Mouse (Mus musculus) heart, postnatal 25 days (tissue): Measurements from ENCODE around the gene Ccdc188. TPM values are rescaled to one million over a fixed set of nuclear protein-coding genes. Genes with fewer than 3 reads are reported as not detected.

Experiments used
- DNase-seq: peaks from one replicate; pipeline ENCODE4 v3.0.0; 2022; ENCODE audit warnings: low spot score
- intact Hi-C: fragments of 180-260 bp; cut with DNase I; formaldehyde crosslinking; loops from one replicate; pipeline ENCODE4 v1.15.1; 2025
- total RNA-seq, 2 experiments: library from RNA; stranded (reverse); gene quantifications; 2 replicates each; pipeline ENCODE4 v1.2.3; 2021

Ccdc188 gene
- total RNA-seq, 2 experiments from 2014 or later: not detected

DNA sequence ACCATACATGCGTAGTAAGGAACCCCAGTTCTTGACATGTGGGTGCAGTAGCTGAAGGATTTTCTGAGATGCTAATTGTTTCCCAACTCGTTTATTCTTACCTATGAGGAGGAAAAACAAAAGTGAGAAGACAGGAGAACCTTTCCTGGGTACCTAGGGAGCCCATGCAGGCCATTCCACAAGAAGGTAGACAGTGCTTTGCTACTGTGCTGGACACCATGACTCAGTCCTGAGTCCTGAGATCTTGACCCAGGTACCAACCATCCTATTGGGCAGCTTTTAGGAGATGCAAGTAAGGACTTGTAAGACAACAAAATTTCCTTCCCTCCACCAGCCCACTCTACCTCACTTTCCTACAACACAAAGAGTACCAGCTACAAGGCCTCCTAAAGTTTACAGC lies 40.5 kb downstream of the Ccdc188 start, which contains the start of gene Gm49776:
TSS of gene Gm49776 (minus strand) at position 101 of the 400 bp plus-strand sequence.
- no peak for DNase-seq
- intact Hi-C loops: no loop called here

DNA sequence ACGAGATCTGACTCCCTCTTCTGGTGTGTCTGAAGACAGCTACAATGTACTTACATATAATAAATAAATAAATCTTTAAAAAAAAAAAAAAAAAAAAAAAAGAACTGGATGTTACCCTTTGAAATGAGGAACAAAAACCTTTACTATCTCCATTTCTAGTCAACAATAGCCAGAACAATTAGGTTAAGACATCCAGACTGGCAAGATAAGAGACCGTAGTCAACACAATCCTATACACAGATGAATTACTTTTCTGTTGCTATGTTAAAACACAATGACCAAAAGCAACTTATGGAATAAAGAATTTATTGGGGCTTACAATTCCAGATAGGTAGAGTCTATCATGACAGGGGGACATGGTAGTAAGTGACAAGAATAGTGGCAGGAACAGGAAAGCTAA lies 47.3 kb downstream of the Ccdc188 start:
- intact Hi-C loops: no loop called here
- DNase-seq: no peak

DNA sequence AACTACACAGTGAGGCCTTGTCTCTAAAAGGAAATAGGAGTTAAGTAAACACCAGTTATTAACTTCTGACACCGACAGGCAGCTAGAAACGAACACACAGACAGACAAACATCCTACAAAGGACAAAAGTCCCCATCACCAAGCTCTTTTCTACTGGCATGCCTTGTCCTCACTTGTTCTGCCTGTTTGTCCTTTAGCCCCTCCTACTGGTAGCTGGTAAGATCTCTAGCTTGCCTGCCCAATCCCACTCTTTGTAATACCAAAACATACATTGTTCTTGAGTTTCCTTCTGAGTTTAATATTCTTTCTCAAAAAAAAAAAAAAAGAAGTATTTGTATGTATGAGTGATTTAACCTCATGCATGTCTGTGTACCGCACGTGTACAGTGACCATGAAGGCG lies 50.5 kb downstream of the Ccdc188 start:
- intact Hi-C loops: no loop called here
- no peak for DNase-seq

Other genes starting within 250 kb of the Ccdc188 start
- not detected for gene Vpreb2, start 237.5 kb upstream of the Ccdc188 start, total RNA-seq
- 10 to 100 TPM; 39.6 to 44.8 TPM for gene Dgcr6, start 165.0 kb upstream of the Ccdc188 start, total RNA-seq
- gene Prodh, start 127.7 kb upstream of the Ccdc188 start, total RNA-seq: 10 to 100 TPM; 21.9 to 25.9 TPM
- 1 to 10 TPM; 9.1 to 9.9 TPM for gene Rtn4r, start 90.2 kb upstream of the Ccdc188 start, total RNA-seq
- 10 to 100 TPM; 22.4 to 24.1 TPM for gene Zdhhc8, start 17.3 kb downstream of the Ccdc188 start, total RNA-seq
- gene Trmt2a, start 30.8 kb downstream of the Ccdc188 start, total RNA-seq: 10 to 100 TPM; 21.5 to 22.5 TPM
- gene Ranbp1, start 30.9 kb downstream of the Ccdc188 start, total RNA-seq: 10 to 100 TPM; 42.7 to 43.0 TPM
- gene Gm49776, start 40.4 kb downstream of the Ccdc188 start, total RNA-seq: not detected
- gene Dgcr8, start 71.4 kb downstream of the Ccdc188 start, total RNA-seq: 10 to 100 TPM; 13.8 to 15.4 TPM
- gene Tango2, start 130.2 kb downstream of the Ccdc188 start, total RNA-seq: 100 to 1,000 TPM; 147 TPM
- 10 to 100 TPM; 18.6 to 21.7 TPM for gene Arvcf, start 130.3 kb downstream of the Ccdc188 start, total RNA-seq
- 10 to 100 TPM; 36.1 to 38.2 TPM for gene Txnrd2, start 208.5 kb downstream of the Ccdc188 start, total RNA-seq
- gene Comt, start 209.0 kb downstream of the Ccdc188 start, total RNA-seq: 100 to 1,000 TPM; 112 TPM